Mouse (Mus musculus): ENCODE results near the gene Serpinb6d. TPM values are rescaled to one million over a fixed set of nuclear protein-coding genes. Genes with fewer than 3 reads are reported as not detected.

Serpinb6d gene
- not detected for polyA plus RNA-seq (2014; fragmentation: Illumina TruSeq; extraction: RNeasy Lipid Tissue Mini Kit (QIAGEN cat#74804); ENCODE audit: low read depth, low replicate concordance)

DNA sequence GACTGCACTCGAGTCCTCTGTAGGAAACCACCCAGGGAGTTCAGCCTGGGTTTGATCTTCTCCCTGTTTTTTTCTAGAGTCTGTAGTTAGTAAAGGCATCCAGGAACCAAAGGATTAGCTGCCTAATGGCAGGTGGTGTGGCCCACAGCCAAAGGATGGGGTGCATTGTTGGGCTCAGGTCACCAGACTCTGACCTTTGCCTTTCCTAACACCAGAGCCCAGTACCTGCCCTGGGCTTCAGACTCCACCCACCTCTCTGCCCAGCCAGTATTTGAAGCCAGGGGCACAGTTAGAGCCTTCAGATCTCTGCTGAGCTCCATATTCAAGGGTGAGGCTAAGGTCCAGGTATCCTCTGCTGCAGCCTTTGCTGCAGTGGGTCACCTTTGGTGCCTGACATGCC lies at the start of gene Serpinb6d:
Serpinb6d (plus strand) TSS at position 301 of the 400 bp plus-strand sequence.

Other genes starting within 250 kb of the Serpinb6d start
- not detected for gene Serpinb9g, start 176.6 kb upstream of the Serpinb6d start, polyA plus RNA-seq (2014; fragmentation: Illumina TruSeq; extraction: RNeasy Lipid Tissue Mini Kit (QIAGEN cat#74804); ENCODE audit: low read depth, low replicate concordance)
- not detected for gene Serpinb6e, start 182.0 kb downstream of the Serpinb6d start, polyA plus RNA-seq (2014; fragmentation: Illumina TruSeq; extraction: RNeasy Lipid Tissue Mini Kit (QIAGEN cat#74804); ENCODE audit: low read depth, low replicate concordance)
- gene Serpinb6c, start 244.3 kb downstream of the Serpinb6d start, polyA plus RNA-seq (2014; fragmentation: Illumina TruSeq; extraction: RNeasy Lipid Tissue Mini Kit (QIAGEN cat#74804); ENCODE audit: low read depth, low replicate concordance): not detected